Mouse (Mus musculus): ENCODE data around the gene Ccdc167. TPM values are rescaled to one million over a fixed set of nuclear protein-coding genes. Genes with fewer than 3 reads are reported as not detected.

Ccdc167 gene
- polyA plus RNA-seq, 1 experiment = 14.7 TPM

GRCm38 (mm10) chr17:29680174-29680573 is 36.7 kb downstream of the Ccdc167 start:
- Histone ChIP-seq H3K4me3 (ENCODE audit: insufficient read depth, low read length) (no peak overlapping the region), H3K27ac (ENCODE audit: insufficient read depth, low read length) (no peak overlapping the region), H3K4me1 (ENCODE audit: control insufficient read depth, insufficient read depth, low read length) (peaks cover 2% of the 10 kb centered on the region; the same call in 1 of the 2 replicates)
- TF ChIP-seq POLR2A (IDR thresholded peaks at IDR 0.05; ENCODE audit: extremely low read depth, insufficient read depth, low read length) (no peak), CTCF (IDR thresholded peaks at IDR 0.05; ENCODE audit: extremely low read depth, insufficient read depth, low read length) (no peak)

GRCm38 (mm10) chr17:29679038-29679767 is 37.6 kb downstream of the Ccdc167 start:
- TF ChIP-seq POLR2A (IDR thresholded peaks at IDR 0.05; ENCODE audit: extremely low read depth, insufficient read depth, low read length) = no peak
- TF ChIP-seq CTCF (IDR thresholded peaks at IDR 0.05; ENCODE audit: extremely low read depth, insufficient read depth, low read length) = no peak
- peaks cover 2% of the 10 kb centered on the region; the same call in 1 of the 2 replicates for H3K4me1 ChIP-seq (ENCODE audit: control insufficient read depth, insufficient read depth, low read length)
- H3K4me3 ChIP-seq (ENCODE audit: insufficient read depth, low read length) = no peak overlapping the region
- H3K27ac ChIP-seq (ENCODE audit: insufficient read depth, low read length) = no peak overlapping the region

- Histone ChIP-seq H3K4me3 (ENCODE audit: insufficient read depth, low read length) (no peak overlapping the region), H3K4me1 (ENCODE audit: control insufficient read depth, insufficient read depth, low read length) (peaks cover 2% of the 10 kb centered on the region; the same call in 1 of the 2 replicates), H3K27ac (ENCODE audit: insufficient read depth, low read length) (no peak overlapping the region)
- TF ChIP-seq CTCF (IDR thresholded peaks at IDR 0.05; ENCODE audit: extremely low read depth, insufficient read depth, low read length) (no peak), POLR2A (IDR thresholded peaks at IDR 0.05; ENCODE audit: extremely low read depth, insufficient read depth, low read length) (no peak)
These were observed 38.3 kb downstream of the Ccdc167 start for GRCm38 (mm10) chr17:29678526-29678925.

- Histone ChIP-seq H3K4me1 (ENCODE audit: control insufficient read depth, insufficient read depth, low read length) (peaks cover under 1% of the 10 kb centered on the region; the same call in 1 of the 2 replicates), H3K4me3 (ENCODE audit: insufficient read depth, low read length) (no peak overlapping the region)
- no peak for TF ChIP-seq POLR2A (IDR thresholded peaks at IDR 0.05; ENCODE audit: extremely low read depth, insufficient read depth, low read length)
- TF ChIP-seq CTCF (IDR thresholded peaks at IDR 0.05; ENCODE audit: extremely low read depth, insufficient read depth, low read length) = no peak
These were observed 43.5 kb downstream of the Ccdc167 start for GRCm38 (mm10) chr17:29673325-29673724.

GRCm38 (mm10) chr17:29671021-29671420 is 45.8 kb downstream of the Ccdc167 start:
- no peak overlapping the region for H3K27ac ChIP-seq (ENCODE audit: insufficient read depth, low read length)
- H3K4me1 ChIP-seq (ENCODE audit: control insufficient read depth, insufficient read depth, low read length) = peaks cover 4% of the 10 kb centered on the region; the same call in 1 of the 2 replicates
- H3K4me3 ChIP-seq (ENCODE audit: insufficient read depth, low read length) = no peak overlapping the region
- no peak for TF ChIP-seq POLR2A (IDR thresholded peaks at IDR 0.05; ENCODE audit: extremely low read depth, insufficient read depth, low read length)
- no peak for TF ChIP-seq CTCF (IDR thresholded peaks at IDR 0.05; ENCODE audit: extremely low read depth, insufficient read depth, low read length)

More at GRCm38 (mm10) chr17:29673325-29673724, 43.5 kb downstream of the Ccdc167 start:
- H3K27ac ChIP-seq (ENCODE audit: insufficient read depth, low read length) = no peak overlapping the region

GRCm38 (mm10) chr17:29669936-29670335 is 46.9 kb downstream of the Ccdc167 start:
- no peak overlapping the region for H3K27ac ChIP-seq (ENCODE audit: insufficient read depth, low read length)
- peaks cover 4% of the 10 kb centered on the region; the same call in 1 of the 2 replicates for H3K4me1 ChIP-seq (ENCODE audit: control insufficient read depth, insufficient read depth, low read length)
- no peak overlapping the region for H3K4me3 ChIP-seq (ENCODE audit: insufficient read depth, low read length)
- TF ChIP-seq POLR2A (IDR thresholded peaks at IDR 0.05; ENCODE audit: extremely low read depth, insufficient read depth, low read length) (no peak), CTCF (IDR thresholded peaks at IDR 0.05; ENCODE audit: extremely low read depth, insufficient read depth, low read length) (no peak)

GRCm38 (mm10) chr17:29669030-29669429 is 47.8 kb downstream of the Ccdc167 start:
- Histone ChIP-seq H3K27ac (ENCODE audit: insufficient read depth, low read length) (no peak overlapping the region), H3K4me1 (ENCODE audit: control insufficient read depth, insufficient read depth, low read length) (peaks cover 4% of the 10 kb centered on the region; the same call in 1 of the 2 replicates), H3K4me3 (ENCODE audit: insufficient read depth, low read length) (no peak overlapping the region)
- TF ChIP-seq POLR2A (IDR thresholded peaks at IDR 0.05; ENCODE audit: extremely low read depth, insufficient read depth, low read length) = no peak
- TF ChIP-seq CTCF (IDR thresholded peaks at IDR 0.05; ENCODE audit: extremely low read depth, insufficient read depth, low read length) = no peak

GRCm38 (mm10) chr17:29668051-29668986 is 48.5 kb downstream of the Ccdc167 start:
- Histone ChIP-seq H3K27ac (ENCODE audit: insufficient read depth, low read length) (0 out of 2 replicates have a peak overlapping the region, but pooled peaks have one; percentile 24), H3K4me1 (ENCODE audit: control insufficient read depth, insufficient read depth, low read length) (peaks cover 4% of the 10 kb centered on the region; the same call in 1 of the 2 replicates), H3K4me3 (ENCODE audit: insufficient read depth, low read length) (no peak overlapping the region)
- TF ChIP-seq CTCF (IDR thresholded peaks at IDR 0.05; ENCODE audit: extremely low read depth, insufficient read depth, low read length) = no peak
- TF ChIP-seq POLR2A (IDR thresholded peaks at IDR 0.05; ENCODE audit: extremely low read depth, insufficient read depth, low read length) = no peak

- H3K4me3 ChIP-seq (ENCODE audit: insufficient read depth, low read length) = no peak overlapping the region
- H3K4me1 ChIP-seq (ENCODE audit: control insufficient read depth, insufficient read depth, low read length) = no peaks in the 10 kb centered on the region
- TF ChIP-seq POLR2A (IDR thresholded peaks at IDR 0.05; ENCODE audit: extremely low read depth, insufficient read depth, low read length) (no peak), CTCF (IDR thresholded peaks at IDR 0.05; ENCODE audit: extremely low read depth, insufficient read depth, low read length) (no peak)
- no peak overlapping the region for H3K27ac ChIP-seq (ENCODE audit: insufficient read depth, low read length)
These were observed 54.7 kb downstream of the Ccdc167 start for GRCm38 (mm10) chr17:29662145-29662544.

All from cortical plate, adult 2 months (tissue).